Mouse (Mus musculus) gastrocnemius, postnatal 14 days (tissue): Measurements from ENCODE around the gene Cobl. TPM values are rescaled to one million over a fixed set of nuclear protein-coding genes. Genes with fewer than 3 reads are reported as not detected.
A peak's percentile ranks its signal among the peaks of the same experiment; 100 is the strongest.

Experiments
- DNase-seq: peaks from one replicate; pipeline ENCODE4 v3.0.0; 2021; ENCODE audit warnings: mixed read lengths
- intact Hi-C: fragments of 180-260 bp; cut with DNase I; formaldehyde crosslinking; loops from one replicate; pipeline ENCODE4 v1.15.1; 2025; ENCODE audit warnings: low total_unique reads
- total RNA-seq, 2 experiments: library from RNA; stranded (reverse); gene quantifications; 2 replicates each; pipeline ENCODE4 v1.2.3; 2021

The Cobl gene
- total RNA-seq, 2 experiments from 2014 or later, result 78.0 to 92.4 TPM

DNA sequence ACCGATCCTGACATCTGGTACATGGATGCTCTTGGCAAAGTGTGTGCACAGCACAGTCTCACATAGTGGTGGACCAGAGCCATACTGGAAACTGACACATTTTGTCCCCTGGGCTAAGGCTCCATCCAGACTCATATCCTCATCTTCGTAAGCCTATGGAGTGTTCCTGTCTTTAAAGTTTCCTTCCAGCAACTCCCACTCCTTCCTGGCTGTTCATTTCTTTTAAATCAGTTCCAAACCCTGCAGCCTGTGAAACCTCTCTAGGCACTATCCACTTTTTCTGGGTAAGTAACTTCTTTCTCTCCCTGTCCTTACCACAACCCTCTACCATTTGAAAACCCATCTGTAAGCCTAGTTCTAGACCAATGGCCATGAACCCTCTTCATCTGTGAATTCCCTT is 64.9 kb downstream of the Cobl start:
- intact Hi-C loops, result no loop called here
- no peak for DNase-seq

DNA sequence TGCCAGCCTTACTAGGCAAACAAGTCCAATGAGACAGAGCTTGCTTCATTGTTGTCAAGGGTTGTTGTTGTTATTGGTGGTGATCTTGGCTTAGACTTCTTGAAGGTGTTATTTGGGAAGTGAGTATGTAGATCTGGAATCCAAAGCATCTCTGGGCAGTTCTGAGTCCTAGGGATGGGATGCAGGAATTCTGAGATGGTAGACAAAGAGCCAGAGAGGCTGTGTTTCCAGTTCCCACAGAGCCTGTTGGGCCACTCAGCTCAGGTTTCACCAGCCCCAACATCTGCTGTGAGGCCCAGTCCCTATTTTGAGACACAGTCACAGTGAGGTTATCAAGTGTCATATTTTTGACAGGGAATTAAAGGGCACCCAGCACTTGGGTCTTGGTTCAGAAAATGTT is 68.6 kb downstream of the Cobl start:
- intact Hi-C loops, result no loop called here
- no peak for DNase-seq

DNA sequence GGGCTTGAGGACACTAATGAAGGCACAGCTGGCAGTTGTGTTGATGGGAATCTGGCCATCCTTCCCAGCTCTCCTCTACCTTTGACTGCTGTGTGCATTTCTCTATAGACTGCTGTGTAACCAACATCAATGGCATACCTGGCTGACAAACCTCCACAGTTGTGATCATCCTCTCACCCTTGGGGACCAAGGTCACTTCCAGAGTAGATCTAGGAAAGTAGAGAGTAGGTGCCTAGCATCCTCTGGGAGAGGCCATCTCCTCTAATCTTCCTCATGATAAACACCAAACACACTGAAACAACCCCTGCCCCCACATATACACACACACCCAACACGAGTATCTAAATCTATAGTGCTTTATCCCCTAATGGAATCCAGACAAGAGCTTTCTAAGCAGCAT is 70.1 kb downstream of the Cobl start:
- DNase-seq, result no peak
- intact Hi-C loops, result no loop called here

DNA sequence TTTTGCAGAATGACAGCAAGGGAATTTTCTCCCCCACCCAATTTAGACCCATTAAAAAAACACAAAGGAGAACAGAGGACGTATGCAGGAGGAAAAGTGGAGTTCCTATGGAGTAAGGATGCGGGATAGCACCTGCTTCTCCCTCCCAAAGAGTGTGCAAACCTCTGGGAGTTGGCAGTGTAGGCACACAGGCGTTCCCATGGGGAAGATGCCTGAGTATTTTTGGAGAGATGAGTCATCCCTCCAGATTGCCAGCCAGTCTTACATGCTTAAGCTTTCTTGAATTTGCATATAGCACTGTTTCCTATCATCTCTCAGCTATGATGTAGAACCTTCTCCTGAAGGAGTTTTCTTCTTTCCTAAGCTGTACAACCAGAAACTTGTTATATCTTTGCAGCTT is 70.6 kb downstream of the Cobl start:
- DNase-seq, result peak; percentile 12
- intact Hi-C loops, result no loop called here

- peak; percentile 57 for DNase-seq
- intact Hi-C loops, result no loop called here
Observed at GRCm38 (mm10) chr11:12384826-12385225, 79.9 kb downstream of the Cobl start.

DNA sequence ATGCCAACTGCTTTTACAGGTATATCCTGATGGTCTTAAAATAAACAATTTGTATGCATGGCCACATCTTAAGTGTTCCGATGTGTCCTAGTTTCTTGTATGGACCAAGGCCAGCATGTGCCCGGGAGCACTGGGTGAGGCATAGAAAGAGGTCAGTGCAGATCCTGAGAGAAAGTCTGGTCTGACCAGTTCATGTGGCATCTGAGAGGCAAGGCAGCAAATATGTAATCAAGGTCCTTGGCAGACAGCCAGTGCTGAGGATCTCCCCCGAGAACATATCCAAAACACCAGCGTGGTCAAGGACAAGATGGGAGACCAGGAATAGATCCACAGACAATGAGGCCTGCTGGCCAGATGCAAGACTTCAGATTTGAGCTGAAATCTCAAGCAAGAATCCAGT is 81.8 kb downstream of the Cobl start:
- intact Hi-C loops, result no loop called here
- no peak for DNase-seq

GRCm38 (mm10) chr11:12381096-12381495 is 83.7 kb downstream of the Cobl start:
- intact Hi-C loops, result no loop called here
- DNase-seq, result no peak

GRCm38 (mm10) chr11:12376628-12377027 is 88.1 kb downstream of the Cobl start:
- no peak for DNase-seq
- intact Hi-C loops, result no loop called here

GRCm38 (mm10) chr11:12373106-12374098 is 91.4 kb downstream of the Cobl start:
- intact Hi-C loops, result loop anchor here (5.0 kb wide), 1 partner anchor 159 kb away; no protein-coding TSS in a partner anchor
- peak; percentile 75 for DNase-seq

GRCm38 (mm10) chr11:12370957-12371356 is 93.8 kb downstream of the Cobl start:
- no peak for DNase-seq
- intact Hi-C loops, result loop anchor here (5.0 kb wide), 1 partner anchor 161 kb away; no protein-coding TSS in a partner anchor

DNA sequence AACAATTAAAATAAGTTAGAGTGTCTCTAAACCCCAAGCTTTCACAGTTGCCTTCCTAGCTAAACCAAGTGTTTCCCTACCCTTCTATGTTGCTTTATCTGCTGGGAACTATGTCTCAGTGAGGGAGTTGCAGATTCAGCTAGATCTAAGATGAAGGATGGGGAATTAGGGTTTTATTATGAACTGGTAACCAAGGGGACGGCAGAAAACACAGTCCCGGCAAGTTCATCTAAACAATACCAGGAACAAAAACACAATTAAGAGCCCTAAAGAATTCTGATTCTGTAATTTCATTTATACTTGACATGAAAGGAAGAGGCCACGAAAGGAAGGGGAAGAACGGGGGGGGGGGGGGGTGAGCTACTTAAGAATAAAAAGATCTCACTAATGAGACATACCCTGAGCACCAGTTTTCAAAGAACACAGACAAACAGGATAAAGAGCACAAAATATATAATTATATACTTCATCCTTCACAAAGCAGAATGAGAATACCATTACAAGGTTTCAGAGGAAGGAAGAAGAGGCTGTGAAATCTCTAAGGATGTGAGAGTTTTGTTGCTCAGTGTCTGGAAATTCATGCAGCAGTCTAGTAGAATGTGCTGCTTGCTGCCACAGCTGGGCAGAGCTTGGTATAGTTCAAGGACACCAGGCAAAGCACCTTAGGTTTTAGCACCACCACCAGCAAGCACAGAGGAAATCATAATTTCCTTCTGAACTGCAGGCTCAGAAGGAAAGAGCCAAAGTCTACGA is 97.2 kb downstream of the Cobl start:
- intact Hi-C loops, result no loop called here
- DNase-seq, result no peak

DNA sequence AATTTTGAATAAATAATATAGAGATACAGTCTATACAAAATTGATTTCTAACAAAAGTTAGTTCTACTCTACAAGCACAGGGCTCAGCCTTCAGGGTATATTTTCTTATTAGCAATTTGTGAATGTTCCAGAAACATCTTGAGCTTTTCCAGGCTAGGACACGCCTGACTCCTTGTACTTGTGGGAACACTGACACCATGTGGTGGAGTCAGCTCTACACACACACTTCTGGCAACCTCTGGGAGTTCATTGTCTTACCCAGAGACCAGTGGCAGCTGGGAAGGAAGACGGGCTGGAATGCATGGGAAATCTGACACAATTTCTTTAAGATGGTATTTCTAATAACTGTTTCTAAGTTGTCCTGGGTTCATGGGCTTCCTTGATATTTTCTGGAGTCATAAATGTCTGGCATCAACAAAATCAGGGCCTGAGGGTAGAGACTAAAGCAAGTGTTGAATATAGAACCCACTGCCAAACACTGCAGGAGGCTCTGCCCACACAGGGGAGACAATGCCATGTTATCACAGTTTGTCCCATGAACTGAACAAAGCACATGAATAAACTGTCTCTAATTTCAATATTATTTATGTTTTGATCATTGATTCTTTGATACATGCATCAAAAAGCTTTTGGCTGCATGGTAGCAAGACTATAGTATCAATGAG is 105.3 kb downstream of the Cobl start:
- intact Hi-C loops, result no loop called here
- peak; percentile 52 for DNase-seq

DNA sequence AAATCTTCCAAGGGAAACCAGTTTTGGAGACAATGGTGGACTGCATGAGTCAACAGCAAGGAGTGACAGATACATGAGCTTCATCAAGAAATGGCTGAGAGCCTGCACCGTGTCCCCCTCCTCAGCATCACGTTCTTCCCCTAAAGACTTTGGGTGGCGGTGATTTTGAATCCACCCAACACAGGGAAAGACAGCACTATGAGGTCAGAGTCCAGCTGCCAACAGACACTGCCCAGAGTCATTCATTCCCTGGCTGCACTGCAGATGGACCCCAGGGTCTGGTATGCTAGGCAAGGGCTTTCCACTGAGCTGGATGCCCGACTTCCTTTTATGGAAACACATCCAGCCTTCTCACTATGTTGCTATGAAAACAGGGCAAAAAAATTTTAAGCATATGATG is 106.2 kb downstream of the Cobl start:
- intact Hi-C loops, result no loop called here
- DNase-seq, result no peak

GRCm38 (mm10) chr11:12355681-12356080 is 109.1 kb downstream of the Cobl start:
- intact Hi-C loops, result no loop called here
- DNase-seq, result no peak

GRCm38 (mm10) chr11:12350986-12351546 is 113.7 kb downstream of the Cobl start:
- intact Hi-C loops, result no loop called here
- DNase-seq, result no peak

DNA sequence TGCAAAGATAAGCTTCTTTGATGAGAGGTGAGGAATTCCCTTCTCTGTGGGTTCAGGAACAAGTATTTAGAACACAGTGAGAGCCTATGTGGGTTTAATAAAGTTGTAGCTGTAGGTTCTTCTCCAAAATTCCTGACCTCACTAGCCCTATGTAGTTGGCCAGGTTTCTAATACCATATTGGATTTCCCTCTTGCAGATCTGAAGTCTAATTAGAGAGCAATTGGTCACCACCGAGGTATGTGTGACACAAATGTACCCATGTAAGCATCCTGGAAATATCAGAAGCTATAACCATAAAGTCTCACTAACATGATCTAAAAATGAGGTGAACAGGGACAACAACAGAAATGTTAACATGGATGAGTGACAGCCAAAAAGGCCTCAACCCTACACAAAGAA is 114.7 kb downstream of the Cobl start:
- DNase-seq, result no peak
- intact Hi-C loops, result no loop called here

DNA sequence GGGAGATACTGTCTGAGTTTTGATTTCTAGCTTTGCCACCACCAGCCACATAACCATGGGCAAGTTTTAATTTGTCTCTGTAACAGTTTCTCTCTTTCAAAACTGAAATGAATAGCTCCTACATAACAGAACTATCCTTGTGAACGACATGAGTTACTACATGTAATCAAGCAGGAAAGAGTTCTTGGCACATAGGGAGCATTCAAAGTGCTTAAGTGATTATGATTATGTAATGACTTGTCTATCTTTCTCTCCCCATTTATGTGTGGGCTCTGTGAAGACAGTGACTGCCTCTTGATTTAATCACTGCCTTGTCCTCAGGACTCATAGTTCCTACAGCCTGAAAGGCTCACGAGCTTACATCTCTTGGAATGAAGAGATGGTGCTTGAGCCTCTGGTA is 118.3 kb downstream of the Cobl start:
- DNase-seq, result no peak
- intact Hi-C loops, result no loop called here

- DNase-seq, result no peak
- intact Hi-C loops, result no loop called here
Observed at GRCm38 (mm10) chr11:12343686-12344085, 121.1 kb downstream of the Cobl start.

GRCm38 (mm10) chr11:12340697-12341096 is 124.1 kb downstream of the Cobl start:
- intact Hi-C loops, result no loop called here
- DNase-seq, result no peak

GRCm38 (mm10) chr11:12336145-12336544 is 128.6 kb downstream of the Cobl start:
- intact Hi-C loops, result no loop called here
- DNase-seq, result peak; percentile 40
